Mouse (Mus musculus): ENCODE measurements around the gene Ttc37.

DNA sequence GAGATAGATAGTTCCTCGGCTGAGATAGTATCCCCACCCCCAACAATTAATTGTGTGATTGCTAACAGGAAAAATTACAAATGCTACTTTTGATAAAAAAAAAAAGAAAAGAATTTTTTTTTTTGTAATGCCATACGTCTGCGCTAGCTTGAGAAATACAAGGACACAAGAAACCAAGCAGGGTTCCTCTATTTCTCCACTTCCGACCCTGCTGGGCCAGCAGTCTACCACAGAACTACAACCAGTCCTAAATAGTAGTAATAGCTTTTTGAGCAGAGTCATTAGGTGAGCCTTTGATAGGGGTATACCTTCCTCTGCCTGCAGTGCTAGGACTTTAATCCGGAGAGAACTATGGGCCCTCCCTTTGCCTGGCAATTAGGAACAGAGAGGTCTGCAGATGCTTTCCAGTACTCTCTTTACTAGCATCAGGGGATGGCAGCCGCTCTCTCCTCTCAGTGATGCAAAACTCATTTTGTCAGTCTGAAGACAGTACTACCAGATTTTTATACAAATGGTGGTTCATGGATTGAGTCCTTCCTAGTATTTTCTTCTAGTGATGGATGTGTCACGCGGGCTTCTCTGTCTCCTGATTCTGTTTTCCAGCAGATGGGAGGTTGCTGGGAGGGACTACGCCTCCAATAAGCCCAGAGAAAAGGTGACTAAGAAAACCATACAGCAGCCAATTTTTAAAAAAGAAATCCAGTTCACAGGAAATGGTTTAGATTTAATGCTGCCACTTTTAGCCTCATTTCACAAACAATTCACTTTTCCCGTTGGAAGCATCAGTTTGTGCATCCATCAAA, 41.1 kb upstream of the Ttc37 start:
- no peak for TF ChIP-seq POLR2A (IDR thresholded peaks at IDR 0.05; ENCODE audit: borderline replicate concordance, insufficient read depth, low read length)
- no peak for TF ChIP-seq CTCF (IDR thresholded peaks at IDR 0.05; ENCODE audit: borderline replicate concordance, insufficient read depth, low read depth, low read length)
